Mouse (Mus musculus): ENCODE results near the gene Nfkbia. TPM values are rescaled to one million over a fixed set of nuclear protein-coding genes. Genes with fewer than 3 reads are reported as not detected.

Gene Nfkbia
- total and polyA plus RNA-seq, 3 experiments, result 9.3 to 15.9 TPM; not detected in 1

DNA sequence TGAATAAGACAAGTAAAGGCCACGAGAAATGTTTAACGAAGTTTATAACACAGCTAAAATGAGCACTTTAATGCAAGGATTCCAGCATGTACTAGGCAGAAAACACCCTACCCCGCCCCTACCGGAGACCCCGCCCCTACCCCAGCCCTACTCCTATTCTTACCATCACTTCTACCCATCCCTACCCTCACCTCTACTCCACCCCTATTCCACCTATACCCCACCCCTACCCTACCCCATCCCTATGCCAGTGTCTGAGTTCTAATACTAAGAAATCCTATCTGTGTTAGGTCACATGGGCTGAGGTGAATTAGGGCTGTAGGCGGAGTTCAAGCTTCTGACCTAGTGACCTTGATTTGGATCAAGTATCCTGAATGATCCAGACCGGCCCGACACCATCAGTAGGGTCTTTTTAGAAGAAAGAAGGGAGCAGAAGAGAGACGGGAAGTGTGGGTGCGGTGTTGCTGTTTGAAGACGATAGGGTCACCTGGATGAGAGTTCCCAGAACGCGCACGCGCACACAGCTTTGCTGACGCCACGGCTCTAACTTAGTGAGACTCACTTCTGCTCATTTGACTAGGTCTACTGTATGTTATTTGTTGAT, 15.0 kb upstream of the Nfkbia start:
- Histone ChIP-seq H3K79me2 (ENCODE audit: control insufficient read depth, insufficient read depth, low read length, poor library complexity) (no peaks in the 10 kb centered on the region), H3K4me3 (ENCODE audit: control insufficient read depth in 1 of 2, insufficient read depth in 1 of 2, low read depth in 2 of 2, low read length in 2 of 2) (no peak overlapping the region), H3K9me3 (replicated peaks; ENCODE audit: insufficient read depth, low read length) (no peaks in the 10 kb centered on the region), H3K36me3 (ENCODE audit: control insufficient read depth in 1 of 2, insufficient read depth in 2 of 2, low read length in 2 of 2) (peaks cover 0 to 3% of the 10 kb centered on the region in 2 experiments; a peak in 1 of 4 replicates), H3K4me1 (ENCODE audit: control insufficient read depth in 1 of 2, insufficient read depth in 2 of 2, low read length in 2 of 2) (peaks cover 0 to 7% of the 10 kb centered on the region in 2 experiments; a peak in 2 of 4 replicates), H3K27me3 (ENCODE audit: control insufficient read depth in 1 of 2, insufficient read depth in 2 of 2, low read length in 2 of 2) (no peaks in the 10 kb centered on the region), H3K27ac (ENCODE audit: control insufficient read depth, low read depth, low read length) (no peak overlapping the region), H3K9ac (ENCODE audit: control insufficient read depth, low read depth, low read length, poor library complexity, severe bottlenecking) (no peak overlapping the region)
- no peak for TF ChIP-seq TAL1 (IDR thresholded peaks at IDR 0.05; ENCODE audit: low read length)
- no peak for TF ChIP-seq RAD21 (IDR thresholded peaks at IDR 0.05; ENCODE audit: low read depth, low read length)
- TF ChIP-seq MAFK (IDR thresholded peaks at IDR 0.05; ENCODE audit: borderline replicate concordance, low read depth, low read length), result no peak
- TF ChIP-seq ZKSCAN1 (IDR thresholded peaks at IDR 0.05; ENCODE audit: low read depth, low read length), result no peak
- no peak for TF ChIP-seq KAT2A (conservative IDR thresholded peaks at IDR 0.05; ENCODE audit: low read depth, low read length)
- no peak for TF ChIP-seq SIN3A (IDR thresholded peaks at IDR 0.05; ENCODE audit: low read length)
- TF ChIP-seq SMC3 (IDR thresholded peaks at IDR 0.05; ENCODE audit: low read depth, low read length), result no peak
- TF ChIP-seq POLR2A (IDR thresholded peaks at IDR 0.05; ENCODE audit: control insufficient read depth in 1 of 2, insufficient read depth in 1 of 2, low read depth in 1 of 2, low read length in 2 of 2, poor library complexity in 1 of 2), result no peak
- no peak for TF ChIP-seq GABPA (IDR thresholded peaks at IDR 0.05; ENCODE audit: low read depth, low read length)
- TF ChIP-seq NRF1 (IDR thresholded peaks at IDR 0.05; ENCODE audit: insufficient read depth, low read depth, low read length, poor library complexity, severe bottlenecking), result no peak
- TF ChIP-seq MYB (IDR thresholded peaks at IDR 0.05; ENCODE audit: low read depth, low read length), result no peak
- TF ChIP-seq TBP (IDR thresholded peaks at IDR 0.05; ENCODE audit: low read depth, low read length), result no peak
- no peak for TF ChIP-seq JUND (IDR thresholded peaks at IDR 0.05; ENCODE audit: low read depth, low read length)
- TF ChIP-seq USF2 (IDR thresholded peaks at IDR 0.05; ENCODE audit: borderline replicate concordance in 1 of 2, insufficient read depth in 1 of 2, low read depth in 1 of 2, low read length in 2 of 2), result no peak
- no peak for TF ChIP-seq ZNF384 (IDR thresholded peaks at IDR 0.05; ENCODE audit: low read depth, low read length)
- TF ChIP-seq MAZ (IDR thresholded peaks at IDR 0.05; ENCODE audit: low read depth, low read length), result no peak
- DNase-seq (ENCODE audit: low read depth, low spot score), result no peak

DNA sequence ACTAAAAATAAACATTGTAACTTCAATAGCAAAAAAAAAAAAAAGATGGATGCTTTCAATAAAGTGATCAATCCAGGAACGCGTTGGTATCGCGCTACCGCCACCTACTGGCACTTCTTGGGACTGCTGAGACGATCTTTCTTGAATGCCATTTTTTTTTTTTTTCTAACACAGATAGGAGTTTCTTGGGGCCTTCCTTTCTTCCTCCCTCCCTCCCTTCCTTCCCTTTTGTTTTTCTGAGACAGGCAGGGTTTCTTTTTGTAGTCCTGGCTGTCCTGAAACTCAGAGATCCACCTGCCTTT, 13.5 kb upstream of the Nfkbia start:
- Histone ChIP-seq H3K4me1 (ENCODE audit: control insufficient read depth in 1 of 2, insufficient read depth in 2 of 2, low read length in 2 of 2) (peaks cover 0 to 7% of the 10 kb centered on the region in 2 experiments; a peak in 2 of 4 replicates), H3K27me3 (ENCODE audit: control insufficient read depth in 1 of 2, insufficient read depth in 2 of 2, low read length in 2 of 2) (no peaks in the 10 kb centered on the region), H3K4me3 (ENCODE audit: control insufficient read depth in 1 of 2, insufficient read depth in 1 of 2, low read depth in 2 of 2, low read length in 2 of 2) (no peak overlapping the region), H3K9me3 (replicated peaks; ENCODE audit: insufficient read depth, low read length) (no peaks in the 10 kb centered on the region), H3K27ac (ENCODE audit: control insufficient read depth, low read depth, low read length) (no peak overlapping the region), H3K36me3 (ENCODE audit: control insufficient read depth in 1 of 2, insufficient read depth in 2 of 2, low read length in 2 of 2) (peaks cover 0 to 3% of the 10 kb centered on the region in 2 experiments; a peak in 1 of 4 replicates), H3K9ac (ENCODE audit: control insufficient read depth, low read depth, low read length, poor library complexity, severe bottlenecking) (peak overlapping the region; percentile 33), H3K79me2 (ENCODE audit: control insufficient read depth, insufficient read depth, low read length, poor library complexity) (no peaks in the 10 kb centered on the region)
- peak; percentile 88 for DNase-seq (ENCODE audit: low read depth, low spot score)
- TF ChIP-seq MXI1 (IDR thresholded peaks at IDR 0.05; ENCODE audit: low read depth, low read length) (0 out of 2 replicates have a peak, but pooled peaks have one; percentile 15), UBTF (IDR thresholded peaks at IDR 0.05; ENCODE audit: borderline replicate concordance, insufficient read depth, low read depth, low read length) (no peak), NRF1 (IDR thresholded peaks at IDR 0.05; ENCODE audit: insufficient read depth, low read depth, low read length, poor library complexity, severe bottlenecking) (no peak), EP300 (IDR thresholded peaks at IDR 0.05; ENCODE audit: low read depth in 1 of 2, low read length in 2 of 2) (no peak), TAL1 (IDR thresholded peaks at IDR 0.05; ENCODE audit: low read length) (no peak), MEF2A (IDR thresholded peaks at IDR 0.05; ENCODE audit: extremely low read depth, insufficient replicate concordance, low read depth, low read length, poor library complexity, severe bottlenecking) (no peak), RCOR1 (IDR thresholded peaks at IDR 0.05; ENCODE audit: low read depth, low read length) (no peak), MAX (IDR thresholded peaks at IDR 0.05; ENCODE audit: low read length) (no peak), ZNF384 (IDR thresholded peaks at IDR 0.05; ENCODE audit: low read depth, low read length) (peak; percentile 99), GABPA (IDR thresholded peaks at IDR 0.05; ENCODE audit: low read depth, low read length) (no peak), USF2 (IDR thresholded peaks at IDR 0.05; ENCODE audit: borderline replicate concordance in 1 of 2, insufficient read depth in 1 of 2, low read depth in 1 of 2, low read length in 2 of 2) (no peak), E2F4 (IDR thresholded peaks at IDR 0.05; ENCODE audit: borderline replicate concordance, low read depth, low read length) (no peak), CHD1 (IDR thresholded peaks at IDR 0.05; ENCODE audit: low read depth, low read length) (no peak), POLR2AphosphoS5 (IDR thresholded peaks at IDR 0.05; ENCODE audit: borderline replicate concordance, low read depth, low read length) (no peak), CHD2 (IDR thresholded peaks at IDR 0.05; ENCODE audit: low read length) (no peak), KAT2A (conservative IDR thresholded peaks at IDR 0.05; ENCODE audit: low read depth, low read length) (no peak), ETS1 (IDR thresholded peaks at IDR 0.05; ENCODE audit: low read depth, low read length) (0 out of 2 replicates have a peak, but pooled peaks have one; percentile 20), TBP (IDR thresholded peaks at IDR 0.05; ENCODE audit: low read depth, low read length) (no peak), ZC3H11A (IDR thresholded peaks at IDR 0.05; ENCODE audit: low read depth, low read length) (peak; percentile 76), ELF1 (IDR thresholded peaks at IDR 0.05; ENCODE audit: low read depth, low read length) (0 out of 2 replicates have a peak, but pooled peaks have one; percentile 15), ZKSCAN1 (IDR thresholded peaks at IDR 0.05; ENCODE audit: low read depth, low read length) (no peak; the same call in 1 of the 2 replicates)
